In the genomic region with DNA sequence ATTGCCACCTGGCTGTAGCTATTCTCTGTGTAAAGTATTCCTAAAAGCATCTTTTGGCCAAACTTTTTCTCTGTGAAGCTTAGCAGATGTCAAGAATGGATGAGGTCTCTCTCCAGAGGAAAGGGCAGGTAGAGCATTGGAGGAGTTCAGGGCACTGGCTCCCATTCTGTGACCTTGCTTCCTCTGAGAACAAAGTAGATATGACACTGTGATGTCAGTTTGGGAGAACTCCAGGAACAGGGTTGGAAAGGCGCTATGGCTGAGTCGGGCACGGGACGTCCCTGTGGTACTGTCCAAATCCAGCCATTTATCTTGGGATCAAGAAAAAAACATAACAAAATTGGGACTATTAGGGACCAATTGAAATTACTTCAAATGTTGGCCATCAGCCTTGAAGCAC, we compare ENCODE assay signal across 23 mouse cellular contexts.
DNase-seq lines count a peak whose midpoint lies in the region; ATAC-seq lines count a peak whose summit lies in the region.
"Had no signal": no experiment of that assay in that cellular context is flagged by ENCODE, and none has a peak within 500 bp of the region (broad histone marks: within the 10 kb centered on the region; RNA-seq: fewer than 3 reads in every experiment).

No protein-coding gene starts in this region.

- H3K36me3 ChIP-seq in heart, embryonic 11.5 days (ENCODE audit: control insufficient read depth, insufficient read depth, low read length): no peaks in the 10 kb centered on the region
- H3K36me3 ChIP-seq: forebrain, embryonic 10.5 days; G1E; heart, embryonic 15.5 days; hindbrain, embryonic 12.5 days; hindbrain, embryonic 15.5 days had no signal

- H3K27me3 ChIP-seq in heart, embryonic 11.5 days (ENCODE audit: control insufficient read depth, insufficient read depth, low read length): no peaks in the 10 kb centered on the region
- H3K27me3 ChIP-seq: CH12.LX; forebrain, embryonic 13.5 days; heart, embryonic 15.5 days; hindbrain, embryonic 12.5 days; hindbrain, embryonic 15.5 days; Patski had no signal

- H3K4me3 ChIP-seq in heart, embryonic 11.5 days (ENCODE audit: low read depth, low read length): no peak overlapping the region
- H3K4me3 ChIP-seq: forebrain, embryonic 10.5 days; forebrain, embryonic 13.5 days; heart, embryonic 15.5 days; hindbrain, embryonic 12.5 days; hindbrain, embryonic 15.5 days had no signal

- H3K9ac ChIP-seq in heart, embryonic 11.5 days (ENCODE audit: low read depth, low read length): no peak overlapping the region
- H3K9ac ChIP-seq: forebrain, embryonic 13.5 days; heart, embryonic 15.5 days; hindbrain, embryonic 12.5 days; hindbrain, embryonic 15.5 days had no signal

- 92% methylated on average over 4 of the region's 4 CpGs for WGBS in heart, embryonic 11.5 days (ENCODE audit: insufficient replicate concordance)

- H3K4me2 ChIP-seq in heart, embryonic 11.5 days: no peak overlapping the region
- H3K4me2 ChIP-seq: forebrain, embryonic 13.5 days; heart, embryonic 15.5 days; hindbrain, embryonic 12.5 days; hindbrain, embryonic 15.5 days had no signal

- peak; percentile 12 for DNase-seq in adrenal gland, adult 2 months
- DNase-seq in adrenal gland, postnatal 4 days (ENCODE audit: low spot score in 2 of 2): no peak
- peak; percentile 29 to 48 for DNase-seq in heart, adult 18-20 months
- no peak for DNase-seq in heart, adult 11 months
- DNase-seq in heart, postnatal 10 days: peak; percentile 18 to 39
- DNase-seq: adrenal gland, adult 8-10 months; B cell, adult 2 months; cerebellum, adult 18-20 months; cerebellum, adult 9-10 months; cerebellum, postnatal 14 days; gastrocnemius, postnatal 14 days; kidney, adult 2 months had no signal

- H3K9me3 ChIP-seq in heart, embryonic 11.5 days (replicated peaks; ENCODE audit: control insufficient read depth, low read length): no peaks in the 10 kb centered on the region
- H3K9me3 ChIP-seq: forebrain, embryonic 10.5 days; forebrain, embryonic 13.5 days; heart, embryonic 15.5 days; hindbrain, embryonic 12.5 days; hindbrain, embryonic 15.5 days had no signal

- intact Hi-C loops in heart, postnatal 10 days (cut with DNase I): loop anchor here (5.0 kb wide), 1 partner anchor 63 kb away; no protein-coding TSS in a partner anchor

- no peak for ATAC-seq in heart, embryonic 11.5 days (replicated peaks; ENCODE audit: insufficient number of reproducible peaks, low FRiP score, low TSS enrichment)
- ATAC-seq: forebrain, embryonic 13.5 days; forebrain, embryonic 16.5 days; intestine, postnatal 0 days; Patski had no signal

- H3K4me1 ChIP-seq in heart, embryonic 11.5 days (ENCODE audit: control insufficient read depth, insufficient read depth, low read length): peaks cover 15% of the 10 kb centered on the region
- H3K4me1 ChIP-seq: hindbrain, embryonic 12.5 days; hindbrain, embryonic 15.5 days had no signal

- H3K27ac ChIP-seq in heart, embryonic 11.5 days (ENCODE audit: low read depth, low read length): no peak overlapping the region
- H3K27ac ChIP-seq: forebrain, embryonic 10.5 days; forebrain, embryonic 13.5 days; hindbrain, embryonic 12.5 days; hindbrain, embryonic 15.5 days had no signal

Comparison
In these comparisons a context has a peak if more than half of its experiments do, and no peak if none do; other contexts are left out.
1. DNase-seq: peak in adrenal gland, adult 2 months (single experiment), heart, adult 18-20 months (2 of 2) and heart, postnatal 10 days (2 of 2); none in adrenal gland, postnatal 4 days (0 of 2) and heart, adult 11 months (single experiment).